Mouse (Mus musculus) liver, adult 2 months (tissue): Measurements from ENCODE around the gene Bik.

Experiments
- CTCF ChIP-seq: fragments of 200-500 bp; IDR thresholded peaks from 2 replicates; pipeline ENCODE4 v1.5.1; 2011; ENCODE audit warnings: low read depth, low read length, control low read depth
- POLR2A ChIP-seq: fragments of 200-500 bp; IDR thresholded peaks from 2 replicates; pipeline ENCODE4 v1.6.1; 2011; ENCODE audit warnings: low read length, control low read depth; ENCODE audit not compliant: insufficient read depth; ENCODE audit errors: extremely low read depth

DNA sequence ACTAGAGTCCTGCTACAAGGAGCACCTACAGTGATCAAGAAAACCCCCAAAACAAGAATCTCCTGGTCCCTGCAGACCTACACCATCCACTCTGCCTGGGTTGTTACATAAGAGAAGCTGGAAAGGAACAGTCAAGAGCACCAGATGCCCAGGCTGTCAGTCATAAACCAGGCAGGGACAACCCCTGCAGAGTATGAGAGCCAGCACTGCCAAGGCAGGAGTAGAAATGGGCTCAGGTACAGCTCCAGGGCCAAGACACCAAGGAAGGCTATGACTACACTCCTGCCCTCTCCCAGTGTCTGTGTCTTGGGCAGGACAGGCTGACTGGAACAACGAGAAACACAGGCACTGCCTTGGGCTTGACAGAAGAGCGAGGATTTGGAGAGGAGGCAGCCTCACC is 23.5 kb downstream of the Bik start:
- TF ChIP-seq CTCF, result no peak
- no peak for TF ChIP-seq POLR2A
